Mouse (Mus musculus): ENCODE measurements at regions not wholly inside any gene's neighbourhood (a gene's known extent, or its start where the extent isn't known, plus 50 kb on each side); places are given as distances from the start of the nearest gene placed in this dataset.

GRCm38 (mm10) chr14:31953783-31954182, 75.0 kb upstream of the Galnt15 start:
- no peak overlapping the region for H3K9ac ChIP-seq
- H3K4me2 ChIP-seq (ENCODE audit: low read depth): no peak overlapping the region
- no peak for ATAC-seq
- 74% methylated on average over 4 of the region's 4 CpGs for WGBS
- TF ChIP-seq CTCF (IDR thresholded peaks at IDR 0.05; ENCODE audit: low read depth): no peak
- no peaks in the 10 kb centered on the region for H3K4me1 ChIP-seq (ENCODE audit: insufficient read depth)
- no peaks in the 10 kb centered on the region for H3K36me3 ChIP-seq (ENCODE audit: insufficient read depth)
- H3K27me3 ChIP-seq (ENCODE audit: insufficient read depth, low read length): no peaks in the 10 kb centered on the region
- H3K9me3 ChIP-seq (ENCODE audit: low read length): no peaks in the 10 kb centered on the region
- no peak overlapping the region for H3K27ac ChIP-seq (ENCODE audit: low read depth, low read length)
- no peak overlapping the region for H3K4me3 ChIP-seq (ENCODE audit: low read depth, low read length)
- peak; percentile 22 for DNase-seq

- peak; percentile 96 for TF ChIP-seq CTCF (IDR thresholded peaks at IDR 0.05; ENCODE audit: low read depth)
- peak; percentile 88 for ATAC-seq
- 4% methylated on average over 4 of the region's 4 CpGs for WGBS
- H3K4me2 ChIP-seq (ENCODE audit: low read depth): no peak overlapping the region
- H3K27me3 ChIP-seq (ENCODE audit: insufficient read depth, low read length): no peaks in the 10 kb centered on the region
- DNase-seq: peak; percentile 90
- H3K27ac ChIP-seq (ENCODE audit: low read depth, low read length): no peak overlapping the region
- no peaks in the 10 kb centered on the region for H3K4me1 ChIP-seq (ENCODE audit: insufficient read depth)
- H3K36me3 ChIP-seq (ENCODE audit: insufficient read depth): no peaks in the 10 kb centered on the region
- H3K9ac ChIP-seq: no peak overlapping the region
- no peaks in the 10 kb centered on the region for H3K9me3 ChIP-seq (ENCODE audit: low read length)
- H3K4me3 ChIP-seq (ENCODE audit: low read depth, low read length): no peak overlapping the region
Measured at GRCm38 (mm10) chr14:31954945-31955344, 73.8 kb upstream of the Galnt15 start.

GRCm38 (mm10) chr14:31957211-31957638, 71.6 kb upstream of the Galnt15 start:
- ATAC-seq: no peak
- 93% methylated on average over 10 of the region's 10 CpGs for WGBS
- Histone ChIP-seq H3K4me3 (ENCODE audit: low read depth, low read length) (no peak overlapping the region), H3K4me2 (ENCODE audit: low read depth) (no peak overlapping the region), H3K27me3 (ENCODE audit: insufficient read depth, low read length) (no peaks in the 10 kb centered on the region), H3K4me1 (ENCODE audit: insufficient read depth) (no peaks in the 10 kb centered on the region), H3K27ac (ENCODE audit: low read depth, low read length) (no peak overlapping the region), H3K9ac (no peak overlapping the region), H3K9me3 (ENCODE audit: low read length) (no peaks in the 10 kb centered on the region), H3K36me3 (ENCODE audit: insufficient read depth) (no peaks in the 10 kb centered on the region)
- no peak for TF ChIP-seq CTCF (IDR thresholded peaks at IDR 0.05; ENCODE audit: low read depth)
- DNase-seq: no peak

- Histone ChIP-seq H3K9me3 (ENCODE audit: low read length) (no peaks in the 10 kb centered on the region), H3K4me2 (ENCODE audit: low read depth) (no peak overlapping the region), H3K9ac (no peak overlapping the region), H3K36me3 (ENCODE audit: insufficient read depth) (no peaks in the 10 kb centered on the region), H3K27ac (ENCODE audit: low read depth, low read length) (no peak overlapping the region), H3K4me1 (ENCODE audit: insufficient read depth) (no peaks in the 10 kb centered on the region), H3K4me3 (ENCODE audit: low read depth, low read length) (no peak overlapping the region), H3K27me3 (ENCODE audit: insufficient read depth, low read length) (no peaks in the 10 kb centered on the region)
- no peak for ATAC-seq
- whole genome bisulfite sequencing: 90% methylated on average over 9 of the region's 9 CpGs
- no peak for DNase-seq
- no peak for TF ChIP-seq CTCF (IDR thresholded peaks at IDR 0.05; ENCODE audit: low read depth)
Measured at GRCm38 (mm10) chr14:31960201-31960854, 68.5 kb upstream of the Galnt15 start.

GRCm38 (mm10) chr14:31961442-31961841, 67.3 kb upstream of the Galnt15 start:
- ATAC-seq: no peak
- DNase-seq: no peak
- 78% methylated on average over 5 of the region's 5 CpGs for WGBS

GRCm38 (mm10) chr14:31963131-31963911, 65.5 kb upstream of the Galnt15 start:
- Histone ChIP-seq H3K4me1 (ENCODE audit: insufficient read depth) (no peaks in the 10 kb centered on the region), H3K36me3 (ENCODE audit: insufficient read depth) (no peaks in the 10 kb centered on the region), H3K4me3 (ENCODE audit: low read depth, low read length) (no peak overlapping the region), H3K9me3 (ENCODE audit: low read length) (no peaks in the 10 kb centered on the region), H3K4me2 (ENCODE audit: low read depth) (no peak overlapping the region), H3K27me3 (ENCODE audit: insufficient read depth, low read length) (no peaks in the 10 kb centered on the region), H3K9ac (no peak overlapping the region), H3K27ac (ENCODE audit: low read depth, low read length) (no peak overlapping the region)
- TF ChIP-seq CTCF (IDR thresholded peaks at IDR 0.05; ENCODE audit: low read depth): no peak
- no peak for DNase-seq
- ATAC-seq: no peak
- WGBS: 49% methylated on average over 12 of the region's 12 CpGs

More at GRCm38 (mm10) chr14:31961442-31961841, 67.3 kb upstream of the Galnt15 start:
- Histone ChIP-seq H3K4me3 (ENCODE audit: low read depth, low read length) (no peak overlapping the region), H3K36me3 (ENCODE audit: insufficient read depth) (no peaks in the 10 kb centered on the region), H3K27me3 (ENCODE audit: insufficient read depth, low read length) (no peaks in the 10 kb centered on the region), H3K27ac (ENCODE audit: low read depth, low read length) (no peak overlapping the region), H3K4me2 (ENCODE audit: low read depth) (no peak overlapping the region), H3K9ac (no peak overlapping the region), H3K4me1 (ENCODE audit: insufficient read depth) (no peaks in the 10 kb centered on the region), H3K9me3 (ENCODE audit: low read length) (no peaks in the 10 kb centered on the region)
- no peak for TF ChIP-seq CTCF (IDR thresholded peaks at IDR 0.05; ENCODE audit: low read depth)

GRCm38 (mm10) chr14:31964076-31964475, 64.7 kb upstream of the Galnt15 start:
- no peaks in the 10 kb centered on the region for H3K9me3 ChIP-seq (ENCODE audit: low read length)
- ATAC-seq (no peak), DNase-seq (no peak)
- H3K36me3 ChIP-seq (ENCODE audit: insufficient read depth): no peaks in the 10 kb centered on the region
- 60% methylated on average over 2 of the region's 2 CpGs for WGBS
- H3K27me3 ChIP-seq (ENCODE audit: insufficient read depth, low read length): no peaks in the 10 kb centered on the region
- H3K4me3 ChIP-seq (ENCODE audit: low read depth, low read length): no peak overlapping the region
- no peak overlapping the region for H3K4me2 ChIP-seq (ENCODE audit: low read depth)
- H3K27ac ChIP-seq (ENCODE audit: low read depth, low read length): no peak overlapping the region
- no peak overlapping the region for H3K9ac ChIP-seq
- no peaks in the 10 kb centered on the region for H3K4me1 ChIP-seq (ENCODE audit: insufficient read depth)
- TF ChIP-seq CTCF (IDR thresholded peaks at IDR 0.05; ENCODE audit: low read depth): no peak

Data from forebrain, postnatal 0 days (tissue).